ENCODE assay signal across 24 mouse cellular contexts in genomic region chr5:147107276-147107675, GRCm38 (mm10). TPM values are rescaled to one million over a fixed set of nuclear protein-coding genes. Genes with fewer than 3 reads are reported as not detected.
DNase-seq lines count a peak whose midpoint lies in the region; ATAC-seq and TF ChIP-seq lines count a peak whose summit lies in the region.
"Had no signal": no experiment of that assay in that cellular context is flagged by ENCODE, and none has a peak within 500 bp of the region (broad histone marks: within the 10 kb centered on the region; RNA-seq: fewer than 3 reads in every experiment).

No protein-coding gene starts in this region.

- no peak for ATAC-seq in cerebellum, adult (ENCODE audit: insufficient number of reproducible peaks, low FRiP score, low TSS enrichment)
- ATAC-seq in frontal cortex, adult (ENCODE audit: low TSS enrichment) = no peak
- ATAC-seq: forebrain, embryonic 15.5 days; intestine, postnatal 0 days; Patski had no signal

- H3K4me3 ChIP-seq in cerebellum, adult 2 months (replicated peaks; ENCODE audit: insufficient read depth, low read depth, low read length) = no peak overlapping the region
- H3K4me3 ChIP-seq: embryonic facial prominence, embryonic 12.5 days; embryonic facial prominence, embryonic 15.5 days; forebrain, embryonic 12.5 days; forebrain, embryonic 15.5 days; hindbrain, embryonic 12.5 days; hindbrain, embryonic 15.5 days; kidney, embryonic 15.5 days had no signal

- TF ChIP-seq CTCF in cerebellum, adult 2 months (IDR thresholded peaks at IDR 0.05; ENCODE audit: borderline replicate concordance, insufficient read depth, low read depth, low read length) = no peak

- no peak overlapping the region for H3K27ac ChIP-seq in cerebellum, adult 2 months (ENCODE audit: insufficient read depth, low read length)
- H3K27ac ChIP-seq: embryonic facial prominence, embryonic 12.5 days; embryonic facial prominence, embryonic 15.5 days; forebrain, embryonic 12.5 days; forebrain, embryonic 15.5 days; hindbrain, embryonic 12.5 days; hindbrain, embryonic 15.5 days; kidney, embryonic 15.5 days had no signal

- peak; percentile 72 for DNase-seq in cerebellum, adult 11-12 months
- peak; percentile 59 to 77 for DNase-seq in cerebellum, adult 2 months
- DNase-seq in cerebellum, postnatal 10 days = peak; percentile 71 to 76
- peak; percentile 57 to 67 for DNase-seq in cerebellum, postnatal 36 days
- DNase-seq in layer of hippocampus, adult 9-10 months (ENCODE audit: low spot score) = no peak
- DNase-seq: adrenal gland, adult 2 months; adrenal gland, postnatal 14 days; B cell, adult 2 months; gastrocnemius, postnatal 10 days; gastrocnemius, postnatal 36 days; heart, adult 11 months; kidney, adult 2 months had no signal

- WGBS in cerebellum, adult 2 months = 19% methylated on average over 3 of the region's 3 CpGs

- H3K4me1 ChIP-seq in cerebellum, adult 2 months (ENCODE audit: control insufficient read depth, insufficient read depth, low read length) = peaks cover 21% of the 10 kb centered on the region
- H3K4me1 ChIP-seq: embryonic facial prominence, embryonic 15.5 days; forebrain, embryonic 12.5 days; forebrain, embryonic 15.5 days; hindbrain, embryonic 12.5 days; hindbrain, embryonic 15.5 days had no signal

- H3K27me3 ChIP-seq in cerebellum, adult 2 months (ENCODE audit: control insufficient read depth, insufficient read depth, low read length) = no peaks in the 10 kb centered on the region
- H3K27me3 ChIP-seq: CH12.LX; embryonic facial prominence, embryonic 12.5 days; embryonic facial prominence, embryonic 15.5 days; forebrain, embryonic 12.5 days; forebrain, embryonic 15.5 days; hindbrain, embryonic 12.5 days; hindbrain, embryonic 15.5 days; kidney, embryonic 15.5 days; Patski had no signal

- no peak for TF ChIP-seq POLR2A in cerebellum, adult 2 months (IDR thresholded peaks at IDR 0.05; ENCODE audit: borderline replicate concordance, insufficient read depth, low read length)

RNA-seq across cellular contexts. Expression of gene Polr1d, which starts 30.4 kb away (rescaled TPM):
- 85.0 and 89.2 TPM in 2 replicates for polyA plus RNA-seq in cerebellum, adult 2 months (2012; rRNA removed)

RNA-seq across cellular contexts. Expression of gene Lnx2, which starts 30.9 kb away (rescaled TPM):
- polyA plus RNA-seq in cerebellum, adult 2 months (2012; rRNA removed) = 15.9 and 16.8 TPM in 2 replicates
